Mouse (Mus musculus): Measurements from ENCODE around the gene Snph. TPM values are rescaled to one million over a fixed set of nuclear protein-coding genes. Genes with fewer than 3 reads are reported as not detected.
A peak's percentile ranks its signal among the peaks of the same experiment; 100 is the strongest.
"Not testable (repeated sequence)": the region's sequence is repeated elsewhere in the genome, so short reads cannot be mapped to it uniquely, and the experiment has no call there.

Snph gene
- total RNA-seq (2021): 100 to 1,000 TPM; 230 to 236 TPM
- long read RNA-seq, experiment 1, full-length matches to known transcripts: 10 of 137 reads
- long read RNA-seq, experiment 1, partial matches to known transcripts: 20 of 137 reads
- long read RNA-seq, experiment 1, other reads (novel, unspliced or antisense): 107 of 137 reads
- long read RNA-seq, experiment 2, full-length matches to known transcripts: 19 of 137 reads
- long read RNA-seq, experiment 2, partial matches to known transcripts: 23 of 137 reads
- long read RNA-seq, experiment 2, other reads (novel, unspliced or antisense): 95 of 137 reads

GRCm38 (mm10) chr2:151632159-151632814 is at the start of gene Snph:
TSS of gene Snph (minus strand) at chr2:151632593.
- intact Hi-C loops (cut with DNase I): loop anchor here (5.0 kb wide), 2 partner anchors 35 to 45 kb away; no protein-coding TSS in a partner anchor

GRCm38 (mm10) chr2:151676234-151676633 is 43.8 kb upstream of the Snph start:
- intact Hi-C loops (cut with DNase I): loop anchor here (5.0 kb wide), 3 partner anchors 44 to 184 kb away; partner anchors contain the start of genes Nsfl1c and Snph
- no peak for DNase-seq (ENCODE audit: low spot score in 2 of 2)

More at GRCm38 (mm10) chr2:151632159-151632814, at the start of gene Snph:
- DNase-seq (ENCODE audit: low spot score in 2 of 2): peak; percentile 80 to 84

- DNase-seq (ENCODE audit: low spot score in 2 of 2): no peak
- intact Hi-C loops (cut with DNase I): no loop called here
Observed at GRCm38 (mm10) chr2:151670968-151671329, 38.6 kb upstream of the Snph start.

- no peak for DNase-seq (ENCODE audit: low spot score in 2 of 2)
- intact Hi-C loops (cut with DNase I): no loop called here
Observed at GRCm38 (mm10) chr2:151670026-151670967, 37.9 kb upstream of the Snph start.

- no peak for DNase-seq (ENCODE audit: low spot score in 2 of 2)
- intact Hi-C loops (cut with DNase I): no loop called here
Observed at GRCm38 (mm10) chr2:151668433-151668832, 36.0 kb upstream of the Snph start, which contains the start of gene Rad21l. TSS of gene Rad21l (minus strand) at chr2:151668533.

GRCm38 (mm10) chr2:151652053-151652452 is 19.7 kb upstream of the Snph start:
- intact Hi-C loops (cut with DNase I): no loop called here
- no peak for DNase-seq (ENCODE audit: low spot score in 2 of 2)

- intact Hi-C loops (cut with DNase I): no loop called here
- no peak for DNase-seq (ENCODE audit: low spot score in 2 of 2)
Observed at GRCm38 (mm10) chr2:151636015-151636402, 3.6 kb upstream of the Snph start.

- peak in 1 of 2 experiments; percentile 49 for DNase-seq (ENCODE audit: low spot score in 2 of 2)
- intact Hi-C loops (cut with DNase I): no loop called here
Observed at GRCm38 (mm10) chr2:151635362-151636014, 3.1 kb upstream of the Snph start.

GRCm38 (mm10) chr2:151634903-151635302 is 2.5 kb upstream of the Snph start:
- intact Hi-C loops (cut with DNase I): loop anchor here (5.0 kb wide), 2 partner anchors 38 to 42 kb away; no protein-coding TSS in a partner anchor
- DNase-seq (ENCODE audit: low spot score in 2 of 2): peak in 1 of 2 experiments; percentile 59

GRCm38 (mm10) chr2:151632982-151633381 is 589 bp upstream of the Snph start:
- intact Hi-C loops (cut with DNase I): loop anchor here (5.0 kb wide), 2 partner anchors 36 to 44 kb away; no protein-coding TSS in a partner anchor
- DNase-seq (ENCODE audit: low spot score in 2 of 2): no peak

GRCm38 (mm10) chr2:151631406-151632158 is 811 bp downstream of the Snph start:
- peak in 1 of 2 experiments; percentile 23 for DNase-seq (ENCODE audit: low spot score in 2 of 2)
- intact Hi-C loops (cut with DNase I): loop anchor here (2.0 to 5.0 kb wide), 3 partner anchors 34 to 55 kb away; no protein-coding TSS in a partner anchor

GRCm38 (mm10) chr2:151629310-151629709 is 3.1 kb downstream of the Snph start:
- DNase-seq (ENCODE audit: low spot score in 2 of 2): peak in 1 of 2 experiments; percentile 26
- intact Hi-C loops (cut with DNase I): no loop called here

GRCm38 (mm10) chr2:151628011-151628410 is 4.4 kb downstream of the Snph start:
- intact Hi-C loops (cut with DNase I): no loop called here
- peak; percentile 8 to 46 for DNase-seq (ENCODE audit: low spot score in 2 of 2)

GRCm38 (mm10) chr2:151626296-151626695 is 6.1 kb downstream of the Snph start:
- peak in 1 of 2 experiments; percentile 0 for DNase-seq (ENCODE audit: low spot score in 2 of 2)
- intact Hi-C loops (cut with DNase I): no loop called here

GRCm38 (mm10) chr2:151623776-151624175 is 8.6 kb downstream of the Snph start:
- intact Hi-C loops (cut with DNase I): no loop called here
- DNase-seq (ENCODE audit: low spot score in 2 of 2): no peak

GRCm38 (mm10) chr2:151616551-151617329 is 15.7 kb downstream of the Snph start:
- intact Hi-C loops (cut with DNase I): no loop called here
- DNase-seq (ENCODE audit: low spot score in 2 of 2): peak; percentile 57 to 64

GRCm38 (mm10) chr2:151615779-151616178 is 16.6 kb downstream of the Snph start:
- DNase-seq (ENCODE audit: low spot score in 2 of 2): peak; percentile 66 to 83
- intact Hi-C loops (cut with DNase I): not testable (repeated sequence)
